Mouse (Mus musculus): ENCODE results near the gene Slc39a13. TPM values are rescaled to one million over a fixed set of nuclear protein-coding genes. Genes with fewer than 3 reads are reported as not detected.
"Not testable (repeated sequence)": the region's sequence is repeated elsewhere in the genome, so short reads cannot be mapped to it uniquely, and the experiment has no call there.

Slc39a13 gene
- total and polyA plus RNA-seq, 2 experiments from 2014 or later = 22.3 to 26.8 TPM

DNA sequence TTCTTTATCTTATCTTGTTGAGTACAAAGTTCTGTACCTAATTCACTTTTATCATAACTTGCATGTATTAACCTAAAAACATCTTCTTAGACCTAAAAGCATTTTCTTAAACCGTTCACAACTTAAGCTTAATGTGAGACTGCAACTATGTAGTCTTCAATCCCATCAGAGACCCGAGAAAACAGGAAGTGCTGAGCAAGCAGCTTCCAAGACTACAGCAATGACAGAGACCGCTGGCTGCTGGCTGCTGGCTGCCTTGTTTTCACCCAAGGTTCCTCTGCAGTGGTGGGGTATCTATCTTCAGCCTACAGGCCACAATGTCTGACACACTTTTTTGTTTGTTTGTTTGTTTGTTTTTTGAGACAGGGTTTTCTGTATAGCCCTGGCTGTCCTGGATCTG, 18.3 kb downstream of the Slc39a13 start:
- DNase-seq (no peak), ATAC-seq (no peak)
- Histone ChIP-seq H3K36me3 (ENCODE audit: insufficient read depth) (peaks cover 18% of the 10 kb centered on the region), H3K4me1 (ENCODE audit: insufficient read depth) (peaks cover 11% of the 10 kb centered on the region), H3K4me2 (ENCODE audit: low read depth) (no peak overlapping the region), H3K4me3 (ENCODE audit: low read depth, low read length) (no peak overlapping the region), H3K9ac (no peak overlapping the region), H3K9me3 (ENCODE audit: low read length) (no peaks in the 10 kb centered on the region), H3K27me3 (ENCODE audit: insufficient read depth, low read length) (no peaks in the 10 kb centered on the region), H3K27ac (ENCODE audit: low read depth, low read length) (no peak overlapping the region)
- 81% methylated on average over 3 of the region's 3 CpGs for WGBS
- TF ChIP-seq CTCF (IDR thresholded peaks at IDR 0.05; ENCODE audit: low read depth) = no peak

DNA sequence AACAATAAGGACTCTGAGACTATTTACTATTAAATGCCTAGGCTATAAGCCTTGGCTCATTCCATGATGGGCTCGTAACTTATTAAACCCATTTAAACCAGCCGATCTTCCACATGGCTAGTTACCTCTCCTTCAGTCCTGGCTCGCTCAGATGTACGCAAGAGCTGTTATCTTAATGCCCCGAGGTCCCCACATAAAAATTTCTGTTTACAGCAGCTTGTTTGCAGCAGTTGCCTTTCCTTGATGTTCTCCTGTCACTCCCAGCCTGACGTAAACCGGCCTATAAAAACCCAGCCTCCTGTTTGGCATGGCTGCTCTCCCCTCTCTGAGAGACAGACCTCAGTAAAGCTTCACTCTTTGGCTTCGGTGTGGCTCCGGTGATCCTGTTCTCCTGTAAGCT, 22.9 kb downstream of the Slc39a13 start:
- 72% methylated on average over 9 of the region's 9 CpGs for WGBS
- no peak for TF ChIP-seq CTCF (IDR thresholded peaks at IDR 0.05; ENCODE audit: low read depth)
- DNase-seq (no peak), ATAC-seq (no peak)
- no peak overlapping the region for H3K4me2 ChIP-seq (ENCODE audit: low read depth)
- no peaks in the 10 kb centered on the region for H3K27me3 ChIP-seq (ENCODE audit: insufficient read depth, low read length)
- H3K9ac ChIP-seq = no peak overlapping the region
- no peak overlapping the region for H3K27ac ChIP-seq (ENCODE audit: low read depth, low read length)
- no peaks in the 10 kb centered on the region for H3K36me3 ChIP-seq (ENCODE audit: insufficient read depth)
- no peaks in the 10 kb centered on the region for H3K9me3 ChIP-seq (ENCODE audit: low read length)
- H3K4me3 ChIP-seq (ENCODE audit: low read depth, low read length) = no peak overlapping the region
- H3K4me1 ChIP-seq (ENCODE audit: insufficient read depth) = no peaks in the 10 kb centered on the region

DNA sequence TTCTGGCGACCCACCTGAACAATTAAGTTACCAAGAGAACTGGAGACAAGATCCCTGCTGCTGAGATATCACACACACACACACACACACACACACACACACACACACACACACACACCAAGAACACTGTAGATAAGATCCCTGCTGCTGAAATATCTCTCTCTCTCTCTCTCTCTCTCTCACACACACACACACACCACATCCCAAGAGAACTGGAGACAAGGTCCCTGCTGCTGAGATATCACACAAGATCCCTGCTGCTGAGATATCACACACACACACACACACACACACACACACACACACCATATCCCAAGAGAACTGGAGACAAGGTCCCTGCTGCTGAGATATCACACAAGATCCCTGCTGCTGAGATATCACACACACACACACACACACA, 24.4 kb downstream of the Slc39a13 start:
- 100% methylated on average over 1 of the region's 1 CpGs for WGBS
- not testable (repeated sequence) for ATAC-seq; DNase-seq; H3K4me2 ChIP-seq (ENCODE audit: low read depth); H3K4me1 ChIP-seq (ENCODE audit: insufficient read depth); H3K9me3 ChIP-seq (ENCODE audit: low read length); H3K36me3 ChIP-seq (ENCODE audit: insufficient read depth); H3K9ac ChIP-seq; H3K27ac ChIP-seq (ENCODE audit: low read depth, low read length); H3K4me3 ChIP-seq (ENCODE audit: low read depth, low read length); H3K27me3 ChIP-seq (ENCODE audit: insufficient read depth, low read length)

DNA sequence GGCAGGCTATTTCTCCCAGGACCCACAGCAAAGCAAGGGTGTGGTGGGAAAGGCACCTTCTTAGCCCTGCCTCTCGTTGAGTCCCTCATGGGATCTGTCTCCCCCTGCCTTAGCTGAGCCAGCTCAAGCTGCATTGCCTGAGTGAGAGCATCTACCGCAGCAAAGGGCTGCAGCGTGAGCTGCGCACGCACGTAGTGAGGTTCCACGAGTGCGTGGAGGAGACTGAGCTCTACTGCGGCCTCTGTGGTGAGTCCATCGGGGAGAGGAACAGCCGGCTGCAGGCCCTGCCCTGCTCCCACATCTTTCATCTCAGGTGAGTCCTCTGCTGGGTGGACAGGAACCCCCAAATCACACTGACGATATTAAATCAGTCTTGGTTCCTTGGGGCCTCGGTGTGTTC, 25.5 kb downstream of the Slc39a13 start:
- Histone ChIP-seq H3K4me1 (ENCODE audit: insufficient read depth) (no peaks in the 10 kb centered on the region), H3K9me3 (ENCODE audit: low read length) (no peaks in the 10 kb centered on the region), H3K27ac (ENCODE audit: low read depth, low read length) (no peak overlapping the region), H3K4me2 (ENCODE audit: low read depth) (no peak overlapping the region), H3K9ac (no peak overlapping the region), H3K4me3 (ENCODE audit: low read depth, low read length) (no peak overlapping the region), H3K36me3 (ENCODE audit: insufficient read depth) (no peaks in the 10 kb centered on the region), H3K27me3 (ENCODE audit: insufficient read depth, low read length) (no peaks in the 10 kb centered on the region)
- TF ChIP-seq CTCF (IDR thresholded peaks at IDR 0.05; ENCODE audit: low read depth) = no peak
- ATAC-seq (no peak), DNase-seq (no peak)
- WGBS = 83% methylated on average over 13 of the region's 13 CpGs

DNA sequence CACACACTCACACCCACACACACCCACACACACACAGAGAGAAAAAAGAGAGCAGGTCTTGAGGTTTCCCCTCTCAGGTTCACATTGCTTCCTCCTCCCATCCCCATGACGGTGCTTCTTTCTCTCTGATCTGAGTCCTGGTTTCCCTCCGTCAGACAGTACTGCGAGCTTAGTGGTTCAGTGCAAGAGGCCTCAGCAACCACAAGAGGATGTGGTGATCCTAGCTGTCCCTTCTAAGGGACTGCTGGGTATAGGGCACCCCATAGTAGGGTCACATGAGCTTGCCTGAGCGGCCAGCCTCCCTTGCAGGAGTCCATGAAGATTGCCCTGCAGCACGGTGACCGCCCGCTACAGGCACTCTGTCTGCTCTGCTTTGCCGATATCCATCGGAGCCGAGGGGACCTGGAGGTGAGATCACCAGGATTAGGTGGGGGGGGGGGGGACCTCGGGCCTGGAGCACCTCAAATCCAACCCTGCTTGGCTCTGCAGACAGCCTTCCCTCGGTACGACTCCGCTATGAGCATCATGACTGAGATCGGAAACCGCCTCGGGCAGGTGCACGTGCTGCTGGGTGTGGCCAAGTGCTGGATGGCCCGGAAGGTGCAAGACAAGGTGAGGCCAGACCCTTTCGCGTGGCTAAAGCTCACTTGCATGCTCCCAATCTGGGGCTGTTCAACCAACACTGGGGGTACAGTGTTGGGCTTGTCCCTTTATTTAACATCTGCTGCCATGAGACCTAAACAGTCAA, 27.4 kb downstream of the Slc39a13 start:
- Histone ChIP-seq H3K4me3 (ENCODE audit: low read depth, low read length) (no peak overlapping the region), H3K27me3 (ENCODE audit: insufficient read depth, low read length) (no peaks in the 10 kb centered on the region), H3K36me3 (ENCODE audit: insufficient read depth) (no peaks in the 10 kb centered on the region), H3K27ac (ENCODE audit: low read depth, low read length) (no peak overlapping the region), H3K4me2 (ENCODE audit: low read depth) (no peak overlapping the region), H3K4me1 (ENCODE audit: insufficient read depth) (no peaks in the 10 kb centered on the region), H3K9me3 (ENCODE audit: low read length) (no peaks in the 10 kb centered on the region), H3K9ac (no peak overlapping the region)
- ATAC-seq (no peak; the same call in 1 of the 2 replicates), DNase-seq (no peak)
- WGBS = 67% methylated on average over 21 of the region's 21 CpGs
- TF ChIP-seq CTCF (IDR thresholded peaks at IDR 0.05; ENCODE audit: low read depth) = no peak

DNA sequence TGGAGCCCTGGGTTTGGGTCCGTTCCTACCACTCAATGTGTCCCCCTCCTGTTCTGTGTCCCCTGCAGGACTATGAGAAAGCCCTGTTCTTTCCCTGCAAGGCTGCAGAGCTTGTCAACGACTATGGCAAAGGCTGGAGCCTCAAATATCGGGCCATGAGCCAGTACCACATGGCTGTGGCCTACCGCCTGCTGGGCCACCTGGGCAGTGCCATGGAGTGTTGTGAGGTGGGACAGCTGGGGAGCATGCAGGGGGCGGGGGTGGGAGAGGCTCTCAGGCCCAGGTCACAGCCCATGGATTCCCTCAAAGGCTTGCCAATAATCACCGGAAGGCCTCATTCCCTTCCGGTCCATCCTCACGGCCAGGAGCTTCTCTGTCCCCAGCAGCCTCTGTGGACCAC, 28.4 kb downstream of the Slc39a13 start:
- no peaks in the 10 kb centered on the region for H3K27me3 ChIP-seq (ENCODE audit: insufficient read depth, low read length)
- H3K4me2 ChIP-seq (ENCODE audit: low read depth) = no peak overlapping the region
- 67% methylated on average over 8 of the region's 8 CpGs for WGBS
- DNase-seq = no peak
- H3K36me3 ChIP-seq (ENCODE audit: insufficient read depth) = no peaks in the 10 kb centered on the region
- H3K27ac ChIP-seq (ENCODE audit: low read depth, low read length) = no peak overlapping the region
- H3K9ac ChIP-seq = no peak overlapping the region
- H3K4me1 ChIP-seq (ENCODE audit: insufficient read depth) = no peaks in the 10 kb centered on the region
- no peak for ATAC-seq
- no peaks in the 10 kb centered on the region for H3K9me3 ChIP-seq (ENCODE audit: low read length)
- no peak for TF ChIP-seq CTCF (IDR thresholded peaks at IDR 0.05; ENCODE audit: low read depth)
- H3K4me3 ChIP-seq (ENCODE audit: low read depth, low read length) = no peak overlapping the region

DNA sequence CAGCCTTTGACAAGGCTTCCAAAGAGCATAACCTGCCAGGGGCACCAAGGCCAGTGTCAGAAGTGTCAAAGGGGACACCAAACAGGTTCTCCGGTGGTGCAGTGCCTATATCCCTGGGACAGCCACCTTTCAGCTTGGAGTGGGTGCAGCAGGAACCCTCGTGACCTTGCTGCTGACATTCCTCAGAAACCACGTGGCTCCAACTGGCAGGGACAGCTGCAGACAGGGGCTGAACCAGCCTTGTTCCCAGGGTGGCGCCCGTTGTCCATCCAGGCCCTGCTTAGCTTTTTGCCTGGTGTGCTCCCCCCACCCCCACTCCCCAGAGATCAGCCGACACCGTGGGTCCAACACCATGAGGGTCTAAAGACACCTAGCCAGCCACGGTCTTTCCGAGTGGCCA, 34.8 kb downstream of the Slc39a13 start, which contains the start of gene Rapsn:
TSS of gene Rapsn (plus strand) at position 236 of the 400 bp plus-strand sequence.
- Histone ChIP-seq H3K36me3 (ENCODE audit: insufficient read depth) (no peaks in the 10 kb centered on the region), H3K4me2 (ENCODE audit: low read depth) (no peak within 1 kb of the TSS), H3K4me3 (ENCODE audit: low read depth, low read length) (no peak within 1 kb of the TSS), H3K9ac (no peak within 1 kb of the TSS), H3K9me3 (ENCODE audit: low read length) (no peaks in the 10 kb centered on the region), H3K4me1 (ENCODE audit: insufficient read depth) (no peaks in the 10 kb centered on the region), H3K27me3 (ENCODE audit: insufficient read depth, low read length) (no peaks in the 10 kb centered on the region), H3K27ac (ENCODE audit: low read depth, low read length) (no peak within 1 kb of the TSS)
- ATAC-seq (no peak), DNase-seq (no peak)
- 75% methylated on average over 9 of the region's 9 CpGs for WGBS
- no peak for TF ChIP-seq CTCF (IDR thresholded peaks at IDR 0.05; ENCODE audit: low read depth)

All from forebrain, postnatal 0 days (tissue).